Mouse (Mus musculus) thymus, adult 2 months (tissue): ENCODE measurements around the gene Fam53b. TPM values are rescaled to one million over a fixed set of nuclear protein-coding genes. Genes with fewer than 3 reads are reported as not detected.

Experiments used
- DNase-seq: peaks from one replicate; pipeline ENCODE4 v3.0.0; 2021
- H3K27ac ChIP-seq: fragments of 200-500 bp; 2 replicates; pipeline ENCODE4 v1.5.1; 2012; ENCODE audit warnings: low read length, control low read depth; ENCODE audit not compliant: control insufficient read depth, insufficient read depth
- H3K27me3 ChIP-seq: fragments of 200-500 bp; 2 replicates; pipeline ENCODE4 v1.6.1; 2012; ENCODE audit warnings: mild to moderate bottlenecking, low read length, moderate library complexity, mixed read lengths; ENCODE audit not compliant: control insufficient read depth, insufficient read depth
- H3K36me3 ChIP-seq: fragments of 200-500 bp; 2 replicates; pipeline ENCODE4 v1.6.1; 2012; ENCODE audit warnings: mild to moderate bottlenecking, low read length, moderate library complexity; ENCODE audit not compliant: control insufficient read depth, insufficient read depth
- H3K4me1 ChIP-seq: fragments of 200-500 bp; replicated peaks from 2 replicates; pipeline ENCODE4 v1.6.1; 2012; ENCODE audit warnings: low read length; ENCODE audit not compliant: control insufficient read depth, insufficient read depth
- H3K4me3 ChIP-seq: fragments of 200-500 bp; 2 replicates; pipeline ENCODE4 v1.5.1; 2012; ENCODE audit warnings: mild to moderate bottlenecking, low read length, control low read depth, moderate library complexity; ENCODE audit not compliant: control insufficient read depth, insufficient read depth
- CTCF ChIP-seq: fragments of 200-500 bp; IDR thresholded peaks from 2 replicates; pipeline ENCODE4 v1.5.1; 2012; ENCODE audit warnings: mild to moderate bottlenecking, control low read depth, low read length, moderate library complexity, borderline replicate concordance; ENCODE audit not compliant: control insufficient read depth, poor library complexity, insufficient read depth; ENCODE audit errors: extremely low read depth
- POLR2A ChIP-seq: fragments of 200-500 bp; IDR thresholded peaks from 2 replicates; pipeline ENCODE4 v1.6.1; 2012; ENCODE audit warnings: mild to moderate bottlenecking, low read length, control low read depth, moderate library complexity; ENCODE audit not compliant: control insufficient read depth, poor library complexity, insufficient read depth; ENCODE audit errors: extremely low read depth
- WGBS: fragments of 180-500 bp; shearing (Covaris S2); methylation state at CpG from one replicate; pipeline ENCODE4 v1.1.7; 2018; 5-methylcytosine and 5-hydroxymethylcytosine counted together
- polyA plus RNA-seq: library from polyadenylated mRNA; depleted of rRNA; stranded (reverse); fragments of >200 nt; gene quantifications from 2 replicates; pipeline ENCODE4 v1.2.3, GENCODE M21; 2012

Fam53b gene
- polyA plus RNA-seq, 1 experiment, result 104 TPM

- no peak overlapping the region for H3K4me3 ChIP-seq
- 93% methylated on average over 2 of the region's 2 CpGs for WGBS
- TF ChIP-seq CTCF, result no peak
- TF ChIP-seq POLR2A, result no peak
- no peaks in the 10 kb centered on the region for H3K4me1 ChIP-seq
- H3K27me3 ChIP-seq, result no peaks in the 10 kb centered on the region
- H3K27ac ChIP-seq, result no peak overlapping the region
- H3K36me3 ChIP-seq, result peaks cover 3% of the 10 kb centered on the region
- no peak for DNase-seq
Measured at GRCm38 (mm10) chr7:132751716-132752115, 62.0 kb downstream of the Fam53b start.

- Histone ChIP-seq H3K4me3 (no peak overlapping the region), H3K36me3 (peaks cover 3% of the 10 kb centered on the region)
Measured at GRCm38 (mm10) chr7:132749504-132749903, 64.2 kb downstream of the Fam53b start.

GRCm38 (mm10) chr7:132748076-132748769, 65.5 kb downstream of the Fam53b start:
- Histone ChIP-seq H3K36me3 (peaks cover 3% of the 10 kb centered on the region), H3K4me3 (no peak overlapping the region), H3K27me3 (no peaks in the 10 kb centered on the region), H3K4me1 (no peaks in the 10 kb centered on the region), H3K27ac (no peak overlapping the region)
- 92% methylated on average over 3 of the region's 3 CpGs for WGBS
- DNase-seq, result no peak
- TF ChIP-seq CTCF (no peak), POLR2A (no peak)

More at GRCm38 (mm10) chr7:132749504-132749903, 64.2 kb downstream of the Fam53b start:
- 97% methylated on average over 11 of the region's 11 CpGs for WGBS
- no peak for DNase-seq
- Histone ChIP-seq H3K4me1 (no peaks in the 10 kb centered on the region), H3K27ac (no peak overlapping the region), H3K27me3 (no peaks in the 10 kb centered on the region)
- TF ChIP-seq POLR2A (no peak), CTCF (no peak)

- H3K27ac ChIP-seq, result no peak overlapping the region
- no peak for DNase-seq
- H3K4me3 ChIP-seq, result no peak overlapping the region
- no peaks in the 10 kb centered on the region for H3K27me3 ChIP-seq
- peaks cover 3% of the 10 kb centered on the region for H3K36me3 ChIP-seq
- 98% methylated on average over 6 of the region's 6 CpGs for WGBS
- no peaks in the 10 kb centered on the region for H3K4me1 ChIP-seq
- no peak for TF ChIP-seq CTCF
- TF ChIP-seq POLR2A, result no peak
Measured at GRCm38 (mm10) chr7:132747096-132747495, 66.6 kb downstream of the Fam53b start.

GRCm38 (mm10) chr7:132742912-132743311, 70.8 kb downstream of the Fam53b start:
- Histone ChIP-seq H3K27me3 (no peaks in the 10 kb centered on the region), H3K4me1 (no peaks in the 10 kb centered on the region), H3K27ac (no peak overlapping the region), H3K4me3 (no peak overlapping the region), H3K36me3 (no peaks in the 10 kb centered on the region)
- DNase-seq, result no peak
- TF ChIP-seq POLR2A (no peak), CTCF (no peak)
- 91% methylated on average over 5 of the region's 5 CpGs for WGBS

GRCm38 (mm10) chr7:132739829-132740228, 73.9 kb downstream of the Fam53b start:
- no peak overlapping the region for H3K27ac ChIP-seq
- DNase-seq, result no peak
- peaks cover 13% of the 10 kb centered on the region for H3K4me1 ChIP-seq
- H3K36me3 ChIP-seq, result no peaks in the 10 kb centered on the region
- TF ChIP-seq CTCF (no peak), POLR2A (no peak)
- WGBS, result 95% methylated on average over 6 of the region's 6 CpGs
- H3K4me3 ChIP-seq, result no peak overlapping the region
- no peaks in the 10 kb centered on the region for H3K27me3 ChIP-seq

- DNase-seq, result no peak
- Histone ChIP-seq H3K4me1 (peaks cover 16% of the 10 kb centered on the region), H3K27ac (no peak overlapping the region), H3K36me3 (no peaks in the 10 kb centered on the region), H3K4me3 (no peak overlapping the region), H3K27me3 (no peaks in the 10 kb centered on the region)
- 96% methylated on average over 6 of the region's 6 CpGs for WGBS
- TF ChIP-seq POLR2A, result no peak
- TF ChIP-seq CTCF, result no peak
Measured at GRCm38 (mm10) chr7:132738844-132739243, 74.8 kb downstream of the Fam53b start.
